Mouse (Mus musculus) heart, postnatal 0 days (tissue): Measurements from ENCODE around the gene Syne4.

Source experiments
- CTCF ChIP-seq: IDR thresholded peaks from 2 replicates; pipeline ENCODE4 v1.5.1; 2016; ENCODE audit warnings: antibody characterized with exemption, control low read depth, low read depth
- EP300 ChIP-seq: IDR thresholded peaks from 2 replicates; pipeline ENCODE4 v1.6.1; 2016; ENCODE audit warnings: antibody characterized with exemption, low read depth

DNA sequence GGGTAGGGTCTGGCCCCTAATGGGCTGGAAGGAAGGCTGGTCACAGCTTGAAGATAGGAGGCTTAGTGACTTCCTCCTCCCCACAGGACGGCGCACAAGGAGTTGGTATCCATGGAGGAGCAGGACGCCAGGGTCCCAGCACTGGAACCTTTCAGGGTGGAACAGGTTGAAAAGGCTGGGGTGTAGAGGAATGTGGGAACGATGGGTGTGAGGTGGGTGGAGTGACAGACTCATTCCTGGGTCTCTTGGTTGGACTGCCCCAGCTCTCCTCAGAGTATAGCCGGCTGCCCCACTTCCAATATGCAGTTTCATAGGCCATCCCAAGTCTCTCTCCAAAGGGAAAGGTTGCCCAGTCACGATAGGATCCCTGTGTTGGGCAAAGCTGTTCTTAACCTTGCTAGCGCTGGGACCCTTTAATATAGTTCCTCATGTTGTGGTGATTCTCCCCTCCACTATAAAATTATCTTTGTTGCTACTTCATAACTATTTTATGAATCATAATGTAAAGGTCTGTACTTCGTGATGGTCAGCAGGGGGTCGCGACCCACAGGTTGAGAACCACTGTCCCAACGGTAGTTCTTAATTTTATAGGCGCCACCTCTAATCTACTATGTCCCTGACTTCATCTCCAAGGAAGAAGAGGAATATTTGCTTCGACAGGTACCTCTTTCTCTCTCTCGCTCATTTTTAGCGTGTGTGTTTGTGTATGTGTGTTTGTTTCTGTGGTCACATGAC lies 5.0 kb upstream of the Syne4 start:
- TF ChIP-seq CTCF (no peak), EP300 (no peak)
